Mouse (Mus musculus): ENCODE measurements around the gene Lats2.
"Not testable (repeated sequence)": the region's sequence is repeated elsewhere in the genome, so short reads cannot be mapped to it uniquely, and the experiment has no call there.

GRCm38 (mm10) chr14:57656519-57656918 is 101.7 kb downstream of the Lats2 start:
- TF ChIP-seq CTCF (IDR thresholded peaks at IDR 0.05; ENCODE audit: borderline replicate concordance, control insufficient read depth, extremely low read depth, insufficient read depth, low read length, poor library complexity); POLR2A (IDR thresholded peaks at IDR 0.05; ENCODE audit: control insufficient read depth, extremely low read depth, insufficient read depth, low read length, poor library complexity): not testable (repeated sequence)
